Mouse (Mus musculus) midbrain, embryonic 14.5 days (tissue): Measurements from ENCODE around the gene Pth. TPM values are rescaled to one million over a fixed set of nuclear protein-coding genes. Genes with fewer than 3 reads are reported as not detected.

ENCODE experiments used
- ATAC-seq: fragments of 200-750 bp; cut with Nextera tagmentation; 2 replicates; pipeline ENCODE4 v1.8.0; 2017; ENCODE audit warnings: moderate number of reproducible peaks, moderate library complexity; ENCODE audit not compliant: low FRiP score, low TSS enrichment
- DNase-seq: peaks from one replicate; pipeline ENCODE4 v3.0.0-alpha.2; 2015
- H3K27ac ChIP-seq: fragments of 300-500 bp; sonication (generic); replicated peaks from 2 replicates; pipeline ENCODE4 v1.5.1; 2014; ENCODE audit warnings: mild to moderate bottlenecking, low read depth, low read length, moderate library complexity
- H3K27me3 ChIP-seq: fragments of 300-500 bp; sonication (generic); 2 replicates; pipeline ENCODE4 v1.6.1; 2014; ENCODE audit warnings: low read length, control low read depth, mixed read lengths; ENCODE audit not compliant: control insufficient read depth, insufficient read depth
- H3K36me3 ChIP-seq: fragments of 300-500 bp; sonication (generic); 2 replicates; pipeline ENCODE4 v1.6.1; 2014; ENCODE audit warnings: low read length, control low read depth; ENCODE audit not compliant: control insufficient read depth, insufficient read depth
- H3K4me1 ChIP-seq: fragments of 300-500 bp; sonication (generic); 2 replicates; pipeline ENCODE4 v1.6.1; 2014; ENCODE audit warnings: mild to moderate bottlenecking, antibody characterized with exemption, low read length, control low read depth; ENCODE audit not compliant: control insufficient read depth, insufficient read depth
- H3K4me2 ChIP-seq: fragments of 300-500 bp; sonication (generic); 2 replicates; pipeline ENCODE4 v1.6.1; 2014; ENCODE audit warnings: mild to moderate bottlenecking, low read length, moderate library complexity
- H3K4me3 ChIP-seq: fragments of 300-500 bp; sonication (generic); replicated peaks from 2 replicates; pipeline ENCODE4 v1.5.1; 2014; ENCODE audit warnings: low read depth, low read length
- H3K9ac ChIP-seq: fragments of 300-500 bp; sonication (generic); replicated peaks from 2 replicates; pipeline ENCODE4 v1.6.1; 2014; ENCODE audit warnings: mild to moderate bottlenecking, low read length, moderate library complexity
- H3K9me3 ChIP-seq: fragments of 300-500 bp; sonication (generic); 2 replicates; pipeline ENCODE4 v1.6.1; 2016; ENCODE audit warnings: low read length, control low read depth, mixed read lengths; ENCODE audit not compliant: control insufficient read depth
- WGBS: fragments of 180-500 bp; shearing (Covaris S2); extraction: QIAGEN DNeasy Blood & Tissue Kit; methylation state at CpG from one replicate; pipeline ENCODE4 v1.1.7; 2014; 5-methylcytosine and 5-hydroxymethylcytosine counted together
- polyA plus RNA-seq: library from polyadenylated mRNA; unstranded; fragments of >200 nt; fragmentation: Nextera tagmentation; extraction: Ambion mirVana; gene quantifications from 2 replicates; pipeline ENCODE4 v1.2.1, GENCODE M21; 2014

Pth gene
- polyA plus RNA-seq, result not detected in 2 replicates

DNA sequence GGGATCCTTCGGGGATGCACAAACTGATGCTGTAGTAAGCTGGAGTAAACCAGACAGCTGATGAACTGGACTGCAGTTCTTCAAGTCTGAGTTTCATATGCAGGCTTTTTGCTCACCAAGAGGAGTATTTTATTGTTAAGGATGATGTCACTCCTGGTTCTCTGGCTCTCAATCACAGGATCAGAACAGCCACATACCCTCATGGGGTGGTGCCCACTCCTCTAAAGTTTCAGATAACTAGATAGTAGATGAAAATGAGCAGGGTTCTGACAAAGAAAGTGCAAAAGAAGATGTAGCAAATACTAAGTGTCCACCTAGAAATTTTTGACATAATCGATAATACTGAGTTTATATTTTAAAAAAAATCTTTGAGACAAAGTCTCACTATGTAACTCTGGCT is at the start of gene Pth:
TSS of gene Pth (minus strand) at position 101 of the 400 bp plus-strand sequence.
- H3K4me3 ChIP-seq, result no peak within 1 kb of the TSS
- 86% methylated on average over 2 of the region's 2 CpGs for WGBS
- no peaks in the 10 kb centered on the region for H3K9me3 ChIP-seq
- H3K36me3 ChIP-seq, result no peaks in the 10 kb centered on the region
- no peak within 1 kb of the TSS for H3K9ac ChIP-seq
- no peak for ATAC-seq
- no peaks in the 10 kb centered on the region for H3K4me1 ChIP-seq
- no peak for DNase-seq
- no peak within 1 kb of the TSS for H3K27ac ChIP-seq
- H3K4me2 ChIP-seq, result no peak within 1 kb of the TSS
- no peaks in the 10 kb centered on the region for H3K27me3 ChIP-seq

DNA sequence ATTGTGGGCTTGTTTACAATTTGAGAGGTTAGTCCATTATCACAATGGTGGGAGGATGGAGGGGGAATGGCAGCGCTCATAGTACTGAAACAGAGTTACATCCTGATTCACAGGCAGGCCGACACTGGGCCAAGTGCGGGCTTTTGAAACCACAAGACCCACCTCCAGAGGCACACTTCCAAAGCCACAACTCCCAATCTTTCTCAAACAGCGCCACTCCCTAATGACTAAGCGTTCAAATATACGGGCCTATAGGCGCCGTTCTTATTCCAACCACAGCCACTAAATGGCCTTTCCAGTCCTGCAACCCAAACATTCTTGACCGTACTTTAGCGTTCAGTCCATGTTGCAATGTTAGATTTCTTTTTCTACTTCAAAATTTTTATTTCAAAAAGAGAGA is 47.9 kb upstream of the Pth start:
- ATAC-seq, result no peak
- H3K4me2 ChIP-seq, result no peak overlapping the region
- H3K9me3 ChIP-seq, result no peaks in the 10 kb centered on the region
- H3K4me1 ChIP-seq, result no peaks in the 10 kb centered on the region
- H3K4me3 ChIP-seq, result no peak overlapping the region
- H3K36me3 ChIP-seq, result no peaks in the 10 kb centered on the region
- DNase-seq, result no peak
- H3K27ac ChIP-seq, result no peak overlapping the region
- WGBS, result 91% methylated on average over 10 of the region's 10 CpGs
- H3K9ac ChIP-seq, result no peak overlapping the region
- H3K27me3 ChIP-seq, result no peaks in the 10 kb centered on the region

DNA sequence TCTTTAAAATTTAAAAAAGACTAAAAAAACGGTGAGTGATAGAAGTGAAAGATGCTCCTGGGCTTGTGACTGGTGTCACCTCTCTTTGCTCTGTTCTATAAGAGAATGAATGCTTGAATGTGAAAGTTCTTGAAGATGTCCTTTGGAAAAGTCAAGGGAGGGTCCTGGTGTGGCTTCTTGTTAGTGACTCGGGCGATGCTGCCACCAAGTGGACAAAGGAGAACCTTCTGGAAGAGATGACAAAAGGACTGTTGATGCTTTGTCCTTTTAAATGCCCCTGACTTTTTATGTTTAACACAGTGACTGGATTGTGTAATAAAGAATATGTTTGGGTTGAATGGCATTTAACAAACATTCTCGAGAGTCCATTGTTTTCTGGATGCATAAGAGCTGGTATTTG is 45.9 kb upstream of the Pth start:
- H3K9ac ChIP-seq, result no peak overlapping the region
- no peaks in the 10 kb centered on the region for H3K9me3 ChIP-seq
- 24% methylated on average over 4 of the region's 4 CpGs for WGBS
- no peak overlapping the region for H3K4me3 ChIP-seq
- peak; percentile 77 for DNase-seq
- no peaks in the 10 kb centered on the region for H3K36me3 ChIP-seq
- H3K27me3 ChIP-seq, result no peaks in the 10 kb centered on the region
- no peaks in the 10 kb centered on the region for H3K4me1 ChIP-seq
- H3K4me2 ChIP-seq, result no peak overlapping the region
- H3K27ac ChIP-seq, result no peak overlapping the region
- ATAC-seq, result no peak

DNA sequence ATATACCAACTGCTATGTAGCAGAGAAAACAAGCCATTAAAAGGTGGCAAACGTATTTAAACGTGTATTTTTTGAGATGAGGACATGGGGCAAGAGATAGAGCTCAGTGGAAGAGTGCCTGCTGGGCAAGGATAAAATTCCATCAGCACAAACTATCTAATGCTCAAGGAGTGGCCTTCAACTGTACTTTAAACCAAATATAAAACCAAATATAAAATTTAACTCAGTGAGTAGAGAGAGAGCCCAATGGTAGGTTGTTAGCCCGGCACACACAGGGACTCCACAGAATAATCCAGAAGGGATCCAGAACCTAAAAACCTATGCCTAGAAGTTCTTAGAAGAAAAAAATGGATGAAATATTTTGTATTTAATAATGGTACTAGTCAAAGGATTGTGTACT is 45.1 kb upstream of the Pth start:
- ATAC-seq (no peak), DNase-seq (no peak)
- H3K4me3 ChIP-seq, result no peak overlapping the region
- no peaks in the 10 kb centered on the region for H3K36me3 ChIP-seq
- no peak overlapping the region for H3K27ac ChIP-seq
- H3K4me1 ChIP-seq, result no peaks in the 10 kb centered on the region
- no peaks in the 10 kb centered on the region for H3K27me3 ChIP-seq
- no peaks in the 10 kb centered on the region for H3K9me3 ChIP-seq
- 91% methylated on average over 3 of the region's 3 CpGs for WGBS
- H3K4me2 ChIP-seq, result no peak overlapping the region
- H3K9ac ChIP-seq, result no peak overlapping the region

DNA sequence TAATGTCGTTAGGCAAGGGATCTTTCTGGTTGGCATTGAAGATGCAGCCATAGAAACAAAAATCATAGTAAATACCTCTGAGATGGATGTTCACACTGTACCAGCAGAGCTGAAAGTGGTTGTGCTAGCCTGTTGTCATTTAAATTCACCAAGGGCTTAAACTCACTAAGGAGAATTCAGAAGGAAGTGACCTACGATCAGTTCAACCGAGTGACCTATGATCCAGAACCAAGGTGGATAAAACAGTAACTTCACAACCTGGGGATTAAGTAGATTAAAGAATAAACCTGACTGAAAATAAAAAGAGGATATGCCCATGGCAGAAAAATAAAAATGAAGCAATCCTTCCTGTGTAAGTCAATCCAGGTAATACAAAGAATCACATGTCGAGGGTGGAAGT is 44.5 kb upstream of the Pth start:
- whole genome bisulfite sequencing, result 85% methylated on average over 4 of the region's 4 CpGs
- Histone ChIP-seq H3K9ac (no peak overlapping the region), H3K27ac (no peak overlapping the region), H3K4me3 (no peak overlapping the region), H3K36me3 (no peaks in the 10 kb centered on the region), H3K27me3 (no peaks in the 10 kb centered on the region), H3K4me2 (no peak overlapping the region), H3K4me1 (no peaks in the 10 kb centered on the region), H3K9me3 (no peaks in the 10 kb centered on the region)
- no peak for ATAC-seq
- no peak for DNase-seq

DNA sequence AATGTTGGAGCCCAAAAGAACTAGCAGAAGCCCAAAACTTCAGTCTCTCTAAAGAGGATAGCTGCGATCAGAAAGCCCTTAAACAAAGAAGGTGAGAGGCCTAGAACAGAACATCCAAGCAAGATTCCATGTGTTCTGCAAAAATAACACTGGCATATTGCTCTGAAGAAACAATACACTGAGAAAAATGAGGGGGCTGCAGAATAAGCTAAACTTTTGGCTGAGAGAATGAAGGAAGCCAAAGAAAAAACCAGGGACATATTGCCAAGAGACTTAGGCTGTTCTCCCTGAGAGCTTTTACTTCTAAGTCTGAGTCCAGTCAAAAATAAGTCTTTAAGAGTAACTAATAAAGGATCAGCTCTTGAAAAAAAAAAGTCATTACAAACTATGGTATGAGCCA is 32.4 kb upstream of the Pth start:
- 97% methylated on average over 1 of the region's 1 CpGs for WGBS
- Histone ChIP-seq H3K27ac (no peak overlapping the region), H3K9ac (no peak overlapping the region), H3K4me2 (no peak overlapping the region), H3K36me3 (no peaks in the 10 kb centered on the region), H3K4me3 (no peak overlapping the region), H3K4me1 (no peaks in the 10 kb centered on the region), H3K9me3 (no peaks in the 10 kb centered on the region), H3K27me3 (no peaks in the 10 kb centered on the region)
- no peak for ATAC-seq
- no peak for DNase-seq

DNA sequence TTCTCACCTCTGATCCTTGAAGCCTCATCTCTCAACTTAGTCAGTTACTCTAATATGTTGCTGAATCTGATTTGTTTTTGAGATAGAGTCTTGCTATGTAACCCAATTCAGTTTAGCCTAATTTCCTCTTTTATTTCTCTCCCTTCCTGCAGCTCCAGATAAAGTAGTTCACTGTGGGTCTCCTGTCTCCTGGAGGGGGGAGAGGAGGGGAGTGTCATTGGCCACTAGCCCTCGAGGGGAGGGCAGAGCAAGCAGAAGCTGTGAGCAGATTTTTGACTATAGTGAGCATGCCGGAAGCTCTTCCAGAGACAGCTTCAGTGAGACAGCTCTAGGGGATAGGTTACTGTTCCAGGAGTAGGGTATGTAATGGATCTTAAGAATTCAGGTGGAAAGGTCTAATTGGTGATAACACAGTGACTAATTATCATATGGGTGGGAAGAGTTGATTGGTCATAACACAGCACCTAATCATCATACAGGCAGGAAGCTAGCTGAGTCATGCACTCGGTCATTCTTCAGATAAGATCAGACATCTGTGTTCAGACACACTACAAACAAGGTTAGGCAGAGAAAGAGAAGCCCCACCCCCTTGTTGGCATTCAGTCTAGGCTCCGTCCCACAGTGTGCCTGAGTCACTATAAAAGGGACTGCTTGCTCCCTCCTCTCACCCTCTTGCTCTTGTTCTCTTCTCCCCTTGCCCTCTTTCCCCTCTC is 30.9 kb upstream of the Pth start:
- Histone ChIP-seq H3K9me3 (no peaks in the 10 kb centered on the region), H3K4me2 (no peak overlapping the region), H3K27ac (no peak overlapping the region), H3K4me3 (no peak overlapping the region), H3K36me3 (no peaks in the 10 kb centered on the region), H3K9ac (no peak overlapping the region), H3K4me1 (no peaks in the 10 kb centered on the region), H3K27me3 (no peaks in the 10 kb centered on the region)
- WGBS, result 50% methylated on average over 4 of the region's 4 CpGs
- no peak for ATAC-seq
- DNase-seq, result peak; percentile 0

DNA sequence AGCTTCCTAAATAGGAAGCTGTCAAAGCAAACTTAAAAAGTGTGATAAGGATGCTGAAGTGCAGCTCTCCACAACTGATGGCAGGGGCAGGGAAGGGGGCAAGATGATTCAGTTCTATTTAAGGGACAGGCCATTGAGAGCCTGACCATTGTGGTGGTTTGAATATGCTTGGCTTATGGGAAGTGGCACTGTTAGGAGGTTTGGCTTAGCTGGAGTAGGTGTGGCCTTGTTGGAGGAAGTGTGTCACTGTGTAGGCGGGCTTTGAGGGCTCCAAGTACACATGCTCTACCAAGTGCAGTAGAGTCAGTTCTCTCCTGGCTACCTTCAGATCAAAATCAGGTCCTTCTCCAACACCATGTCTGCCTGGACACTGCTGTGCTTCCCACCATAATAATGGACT is 28.2 kb upstream of the Pth start:
- no peak overlapping the region for H3K27ac ChIP-seq
- no peaks in the 10 kb centered on the region for H3K27me3 ChIP-seq
- no peak overlapping the region for H3K4me2 ChIP-seq
- H3K9ac ChIP-seq, result no peak overlapping the region
- ATAC-seq (no peak), DNase-seq (no peak)
- no peaks in the 10 kb centered on the region for H3K36me3 ChIP-seq
- 85% methylated on average over 1 of the region's 1 CpGs for WGBS
- no peaks in the 10 kb centered on the region for H3K4me1 ChIP-seq
- H3K4me3 ChIP-seq, result no peak overlapping the region
- H3K9me3 ChIP-seq, result no peaks in the 10 kb centered on the region

DNA sequence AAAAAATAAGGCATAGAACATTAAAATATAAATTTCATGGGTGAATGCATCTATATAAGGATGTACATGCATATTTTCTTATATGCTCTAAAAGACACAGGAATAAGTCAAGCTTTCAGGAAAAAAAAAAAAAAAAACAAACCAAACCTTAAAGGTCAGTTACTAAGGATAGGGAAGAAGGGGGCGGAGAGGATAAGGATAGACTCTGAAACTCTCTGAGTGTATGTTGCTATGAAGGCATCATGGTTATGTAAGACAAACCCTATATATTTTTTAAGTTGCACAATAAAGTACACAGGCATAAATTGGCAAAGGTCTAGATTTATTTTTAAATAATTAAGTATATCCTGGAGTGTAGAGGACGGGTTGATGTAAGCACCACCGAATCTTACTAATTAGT is 26.9 kb upstream of the Pth start:
- no peaks in the 10 kb centered on the region for H3K27me3 ChIP-seq
- no peaks in the 10 kb centered on the region for H3K4me1 ChIP-seq
- DNase-seq (no peak), ATAC-seq (no peak)
- no peak overlapping the region for H3K4me3 ChIP-seq
- 94% methylated on average over 3 of the region's 3 CpGs for WGBS
- H3K9me3 ChIP-seq, result no peaks in the 10 kb centered on the region
- H3K4me2 ChIP-seq, result no peak overlapping the region
- H3K27ac ChIP-seq, result no peak overlapping the region
- H3K36me3 ChIP-seq, result no peaks in the 10 kb centered on the region
- no peak overlapping the region for H3K9ac ChIP-seq
